Mouse (Mus musculus): ENCODE data around the gene Drosha.

DNA sequence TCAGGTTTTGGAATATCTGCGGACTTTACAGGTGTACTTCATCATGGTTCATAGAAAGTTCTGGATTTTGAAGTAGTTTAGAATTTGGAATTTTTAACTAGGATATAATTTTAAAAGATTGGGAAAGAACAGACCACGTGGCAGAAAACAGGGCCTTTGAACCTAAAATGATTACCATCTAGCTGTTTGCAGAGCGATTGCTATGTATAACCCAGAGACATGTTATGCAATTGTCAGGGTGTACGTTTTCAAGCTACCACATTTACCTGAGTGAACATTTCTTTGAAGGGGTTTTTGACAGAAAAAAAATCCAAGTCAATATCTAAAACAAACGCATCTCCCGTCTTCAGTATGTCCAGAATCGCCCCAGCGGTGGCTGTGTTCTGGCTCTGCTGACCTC lies 7.0 kb upstream of the Drosha start:
- TF ChIP-seq POLR2A (IDR thresholded peaks at IDR 0.05; ENCODE audit: insufficient read depth, low read length) (no peak), CTCF (IDR thresholded peaks at IDR 0.05; ENCODE audit: low read depth, low read length) (no peak)

All from ES-Bruce4 (cell line).